Mouse (Mus musculus): ENCODE data around the gene Rdx.

DNA sequence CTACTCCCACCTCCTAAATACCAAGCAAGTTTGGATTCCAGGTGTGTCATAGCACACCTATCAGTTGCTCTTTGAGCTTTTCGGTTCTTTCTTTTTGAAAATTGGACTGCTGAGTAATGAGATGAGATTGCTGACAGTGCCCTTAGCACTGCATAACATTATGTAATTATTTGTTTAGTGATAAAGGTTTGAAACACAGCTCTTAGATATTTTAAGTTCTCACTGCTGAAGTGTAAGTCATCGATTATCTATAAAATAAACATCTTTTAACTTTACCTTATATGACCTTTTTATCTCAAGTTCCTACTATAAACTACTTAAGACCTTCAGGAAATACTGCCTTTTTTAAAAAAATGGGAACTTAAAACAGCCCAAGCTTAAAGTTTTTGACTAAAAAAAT lies 35.0 kb downstream of the Rdx start:
- no peak for TF ChIP-seq CTCF (IDR thresholded peaks at IDR 0.05; ENCODE audit: borderline replicate concordance, insufficient read depth, low read length)
- no peak for TF ChIP-seq POLR2A (IDR thresholded peaks at IDR 0.05; ENCODE audit: low read depth, low read length)
